Mouse (Mus musculus): ENCODE measurements around the gene Otos. TPM values are rescaled to one million over a fixed set of nuclear protein-coding genes. Genes with fewer than 3 reads are reported as not detected.

The Otos gene
- polyA plus RNA-seq, 2 experiments: 0.10 to 0.18 TPM

- Histone ChIP-seq H3K9me3 (ENCODE audit: control insufficient read depth, low read length) (no peaks in the 10 kb centered on the region), H3K36me3 (replicated peaks; ENCODE audit: control insufficient read depth, insufficient read depth, low read depth) (no peaks in the 10 kb centered on the region), H3K4me2 (ENCODE audit: low read depth) (no peak overlapping the region), H3K4me3 (ENCODE audit: insufficient read depth in 1 of 2, low read depth in 2 of 2, low read length in 2 of 2) (no peak overlapping the region), H3K27me3 (ENCODE audit: control insufficient read depth, insufficient read depth, low read length) (no peaks in the 10 kb centered on the region), H3K4me1 (replicated peaks; ENCODE audit: control insufficient read depth in 2 of 2, insufficient read depth in 2 of 2, low read length in 1 of 2) (peaks cover 0 to 4% of the 10 kb centered on the region in 2 experiments; a peak in 1 of 4 replicates), H3K27ac (no peak overlapping the region), H3K9ac (replicated peaks) (no peak overlapping the region)
- WGBS (ENCODE audit: insufficient replicate concordance): 63% methylated on average over 5 of the region's 5 CpGs
- ATAC-seq (ENCODE audit: insufficient read depth) (no peak), DNase-seq (ENCODE audit: low read depth in 3 of 3, low spot score in 3 of 3) (no peak)
- TF ChIP-seq EP300 (IDR thresholded peaks at IDR 0.05; ENCODE audit: low read depth) (no peak), CTCF (IDR thresholded peaks at IDR 0.05; ENCODE audit: low read depth) (no peak)
Measured at GRCm38 (mm10) chr1:92673258-92673782, 24.7 kb upstream of the Otos start.

- ATAC-seq (ENCODE audit: insufficient read depth) (no peak), DNase-seq (ENCODE audit: low read depth in 3 of 3, low spot score in 3 of 3) (no peak)
- H3K9me3 ChIP-seq (ENCODE audit: control insufficient read depth, low read length): no peaks in the 10 kb centered on the region
- H3K4me3 ChIP-seq (ENCODE audit: insufficient read depth in 1 of 2, low read depth in 2 of 2, low read length in 2 of 2): no peak overlapping the region
- WGBS (ENCODE audit: insufficient replicate concordance): 54% methylated on average over 4 of the region's 4 CpGs
- H3K36me3 ChIP-seq (replicated peaks; ENCODE audit: control insufficient read depth, insufficient read depth, low read depth): no peaks in the 10 kb centered on the region
- H3K4me1 ChIP-seq (replicated peaks; ENCODE audit: control insufficient read depth in 2 of 2, insufficient read depth in 2 of 2, low read length in 1 of 2): peaks cover 0 to under 1% of the 10 kb centered on the region in 2 experiments; a peak in 1 of 4 replicates
- H3K27me3 ChIP-seq (ENCODE audit: control insufficient read depth, insufficient read depth, low read length): no peaks in the 10 kb centered on the region
- no peak for TF ChIP-seq EP300 (IDR thresholded peaks at IDR 0.05; ENCODE audit: low read depth)
- no peak for TF ChIP-seq CTCF (IDR thresholded peaks at IDR 0.05; ENCODE audit: low read depth)
- no peak overlapping the region for H3K27ac ChIP-seq
- H3K4me2 ChIP-seq (ENCODE audit: low read depth): no peak overlapping the region
- H3K9ac ChIP-seq (replicated peaks): no peak overlapping the region
Measured at GRCm38 (mm10) chr1:92671326-92671725, 22.7 kb upstream of the Otos start.

- TF ChIP-seq CTCF (IDR thresholded peaks at IDR 0.05; ENCODE audit: low read depth): no peak
- no peak for TF ChIP-seq EP300 (IDR thresholded peaks at IDR 0.05; ENCODE audit: low read depth)
- no peaks in the 10 kb centered on the region for H3K27me3 ChIP-seq (ENCODE audit: control insufficient read depth, insufficient read depth, low read length)
- 70% methylated on average over 3 of the region's 3 CpGs for WGBS (ENCODE audit: insufficient replicate concordance)
- no peak for ATAC-seq (ENCODE audit: insufficient read depth)
- no peak overlapping the region for H3K4me3 ChIP-seq (ENCODE audit: insufficient read depth in 1 of 2, low read depth in 2 of 2, low read length in 2 of 2)
- no peak overlapping the region for H3K4me2 ChIP-seq (ENCODE audit: low read depth)
- H3K4me1 ChIP-seq (replicated peaks; ENCODE audit: control insufficient read depth in 2 of 2, insufficient read depth in 2 of 2, low read length in 1 of 2): no peaks in the 10 kb centered on the region
- no peak for DNase-seq (ENCODE audit: low read depth in 3 of 3, low spot score in 3 of 3)
- H3K36me3 ChIP-seq (replicated peaks; ENCODE audit: control insufficient read depth, insufficient read depth, low read depth): no peaks in the 10 kb centered on the region
- H3K9me3 ChIP-seq (ENCODE audit: control insufficient read depth, low read length): no peaks in the 10 kb centered on the region
- no peak overlapping the region for H3K27ac ChIP-seq
- no peak overlapping the region for H3K9ac ChIP-seq (replicated peaks)
Measured at GRCm38 (mm10) chr1:92669430-92669829, 20.8 kb upstream of the Otos start.

GRCm38 (mm10) chr1:92667106-92667505 is 18.5 kb upstream of the Otos start:
- H3K27ac ChIP-seq: no peak overlapping the region
- 66% methylated on average over 6 of the region's 6 CpGs for WGBS (ENCODE audit: insufficient replicate concordance)
- DNase-seq (ENCODE audit: low read depth in 3 of 3, low spot score in 3 of 3) (no peak), ATAC-seq (ENCODE audit: insufficient read depth) (no peak)
- H3K36me3 ChIP-seq (replicated peaks; ENCODE audit: control insufficient read depth, insufficient read depth, low read depth): no peaks in the 10 kb centered on the region
- no peaks in the 10 kb centered on the region for H3K4me1 ChIP-seq (replicated peaks; ENCODE audit: control insufficient read depth in 2 of 2, insufficient read depth in 2 of 2, low read length in 1 of 2)
- no peak for TF ChIP-seq CTCF (IDR thresholded peaks at IDR 0.05; ENCODE audit: low read depth)
- H3K9me3 ChIP-seq (ENCODE audit: control insufficient read depth, low read length): no peaks in the 10 kb centered on the region
- no peaks in the 10 kb centered on the region for H3K27me3 ChIP-seq (ENCODE audit: control insufficient read depth, insufficient read depth, low read length)
- no peak overlapping the region for H3K9ac ChIP-seq (replicated peaks)
- H3K4me2 ChIP-seq (ENCODE audit: low read depth): no peak overlapping the region
- no peak overlapping the region for H3K4me3 ChIP-seq (ENCODE audit: insufficient read depth in 1 of 2, low read depth in 2 of 2, low read length in 2 of 2)

GRCm38 (mm10) chr1:92659392-92659791 is 10.8 kb upstream of the Otos start:
- Histone ChIP-seq H3K9me3 (ENCODE audit: control insufficient read depth, low read length) (no peaks in the 10 kb centered on the region), H3K9ac (replicated peaks) (no peak overlapping the region), H3K4me2 (ENCODE audit: low read depth) (no peak overlapping the region), H3K36me3 (replicated peaks; ENCODE audit: control insufficient read depth, insufficient read depth, low read depth) (no peaks in the 10 kb centered on the region), H3K4me3 (ENCODE audit: insufficient read depth in 1 of 2, low read depth in 2 of 2, low read length in 2 of 2) (no peak overlapping the region), H3K27me3 (ENCODE audit: control insufficient read depth, insufficient read depth, low read length) (no peaks in the 10 kb centered on the region), H3K27ac (no peak overlapping the region), H3K4me1 (replicated peaks; ENCODE audit: control insufficient read depth in 2 of 2, insufficient read depth in 2 of 2, low read length in 1 of 2) (peaks cover 0 to 4% of the 10 kb centered on the region in 2 experiments; a peak in 2 of 4 replicates)
- TF ChIP-seq EP300 (IDR thresholded peaks at IDR 0.05; ENCODE audit: low read depth) (no peak), CTCF (IDR thresholded peaks at IDR 0.05; ENCODE audit: low read depth) (no peak)
- 11% methylated on average over 5 of the region's 5 CpGs for WGBS (ENCODE audit: insufficient replicate concordance)
- no peak for DNase-seq (ENCODE audit: low read depth in 3 of 3, low spot score in 3 of 3)
- ATAC-seq (ENCODE audit: insufficient read depth): no peak
